Mouse (Mus musculus): ENCODE data around the gene Ppt2.

DNA sequence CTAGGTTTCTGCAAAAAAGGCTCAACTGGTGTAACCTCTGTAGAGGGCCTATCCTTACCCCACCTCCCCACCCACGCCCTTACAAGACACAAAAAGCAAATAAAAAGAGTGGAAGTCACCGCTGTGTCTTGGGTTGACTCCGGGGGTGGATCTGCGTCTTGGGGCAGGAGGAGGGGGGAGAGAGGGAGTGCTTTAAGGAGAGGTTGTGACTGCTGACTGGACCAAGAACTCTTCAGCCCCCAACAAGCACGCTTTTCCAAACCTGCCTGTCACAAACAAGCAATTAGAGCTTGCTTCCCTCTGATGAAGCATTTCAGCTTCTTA lies 296 bp upstream of the Ppt2 start:
- TF ChIP-seq CTCF (IDR thresholded peaks at IDR 0.05; ENCODE audit: control insufficient read depth, insufficient read depth, insufficient replicate concordance, low read depth, low read length) (no peak), POLR2A (IDR thresholded peaks at IDR 0.05; ENCODE audit: control insufficient read depth, low read depth, low read length) (no peak)

Data from testis, adult 2 months (tissue).